Mouse (Mus musculus) mouse embryonic stem cell (cell line): Measurements from ENCODE around the gene Rpl35a.

ENCODE experiments used
- in situ Hi-C, 2 experiments: fragments of 300-500 bp; cut with MboI; formaldehyde crosslinking; loops; 1 replicate in 1 of 2; 3 replicates in 1 of 2; pipeline ENCODE4 v1.14.3; 2019 to 2020; ENCODE audit warnings: low sequenced_read_pairs in 2 of 2, low pct_unique_long_range_greater_than_20kb in 1 of 2, mixed read lengths in 1 of 2; ENCODE audit not compliant: unreplicated experiment in 1 of 2

The Rpl35a gene

GRCm38 (mm10) chr16:33080063-33080462, 23.8 kb downstream of the Rpl35a start:
- in situ Hi-C loops: no loop called here

GRCm38 (mm10) chr16:33082951-33083350, 26.7 kb downstream of the Rpl35a start:
- in situ Hi-C loops: no loop called here

GRCm38 (mm10) chr16:33083996-33084395, 27.7 kb downstream of the Rpl35a start:
- in situ Hi-C loops: no loop called here

- in situ Hi-C loops: no loop called here
These were observed 29.4 kb downstream of the Rpl35a start for GRCm38 (mm10) chr16:33085666-33086065.
